Mouse (Mus musculus) kidney, adult 2 months (tissue): ENCODE measurements around the gene C1qtnf5.

Source experiments
- CTCF ChIP-seq: fragments of 200-500 bp; conservative IDR thresholded peaks from 2 replicates; pipeline ENCODE4 v1.5.1; 2011; ENCODE audit warnings: low read depth, mild to moderate bottlenecking, control low read depth, low read length, moderate library complexity, mixed read lengths; ENCODE audit not compliant: insufficient read depth, insufficient read length
- POLR2A ChIP-seq: fragments of 200-500 bp; IDR thresholded peaks from one replicate; pipeline ENCODE4 v1.6.1; 2011; ENCODE audit warnings: low read depth, low read length, control low read depth

- TF ChIP-seq CTCF (no peak), POLR2A (no peak)
Observed at GRCm38 (mm10) chr9:44070113-44070843, 36.8 kb upstream of the C1qtnf5 start.
